Mouse (Mus musculus) CH12.LX (cell line): ENCODE results near the gene Tmem269.

Source experiments
- JUND ChIP-seq: conservative IDR thresholded peaks from 2 replicates; pipeline ENCODE4 v1.6.1; 2011; ENCODE audit warnings: low read depth, low read length, improper control_type of control experiment
- NELFE ChIP-seq: IDR thresholded peaks from 2 replicates; pipeline ENCODE4 v1.6.1; 2011; ENCODE audit warnings: low read depth, low read length, improper control_type of control experiment
- RAD21 ChIP-seq: IDR thresholded peaks from 2 replicates; pipeline ENCODE4 v1.6.1; 2011; ENCODE audit warnings: low read depth, mild to moderate bottlenecking, low read length, improper control_type of control experiment, moderate library complexity
- USF2 ChIP-seq: conservative IDR thresholded peaks from 2 replicates; pipeline ENCODE4 v1.6.1; 2011; ENCODE audit warnings: low read depth, low read length, improper control_type of control experiment

- TF ChIP-seq JUND (no peak), USF2 (no peak), NELFE (no peak), RAD21 (no peak)
Measured at GRCm38 (mm10) chr4:119177702-119178101, 40.3 kb downstream of the Tmem269 start.
